Mouse (Mus musculus) erythroblast, embryonic 14.5 days (primary cell): ENCODE measurements around the gene Acvr1.

ENCODE experiments used
- GATA1 ChIP-seq: IDR thresholded peaks from 2 replicates; pipeline ENCODE4 v1.6.1; 2012; ENCODE audit warnings: low read length, inconsistent platforms, mixed read lengths
- TAL1 ChIP-seq: IDR thresholded peaks from 3 replicates; pipeline ENCODE4 v1.6.1; 2012; ENCODE audit warnings: low read length, inconsistent platforms, mixed read lengths

DNA sequence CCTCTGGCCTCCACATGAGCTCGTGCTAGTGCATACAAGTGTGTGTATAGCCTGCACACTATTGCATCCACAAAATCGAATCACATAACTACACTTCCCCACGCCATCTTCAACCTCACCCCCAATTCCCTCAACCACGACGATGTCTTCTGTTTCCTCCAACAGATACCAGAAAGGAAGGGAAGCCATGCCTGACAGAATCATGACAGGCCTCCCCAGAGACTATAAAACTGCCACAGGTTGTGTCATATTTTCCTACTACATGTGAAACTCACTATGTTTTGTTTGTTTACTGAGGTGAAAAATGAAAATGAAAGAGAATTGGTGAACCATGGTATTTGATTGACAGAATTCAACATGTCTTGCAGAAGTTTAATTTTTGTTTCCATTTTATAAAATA, 143.6 kb downstream of the Acvr1 start:
- TF ChIP-seq TAL1: no peak
- no peak for TF ChIP-seq GATA1
